Mouse (Mus musculus): ENCODE results near the gene Serpini1. TPM values are rescaled to one million over a fixed set of nuclear protein-coding genes. Genes with fewer than 3 reads are reported as not detected.

Serpini1 gene
- polyA plus RNA-seq, 1 experiment from 2014 or later = 54.5 TPM

Other genes with a start within 250 kb of the Serpini1 start
- not detected in 2 replicates for gene Wdr49, start 75.4 kb upstream of the Serpini1 start, polyA plus RNA-seq (2016; fragmentation: Nextera tagmentation; extraction: Ambion mirVana)
- gene Pdcd10, start 691 bp upstream of the Serpini1 start, polyA plus RNA-seq (2016; fragmentation: Nextera tagmentation; extraction: Ambion mirVana) = 80.0 and 93.3 TPM in 2 replicates
- gene Gm29133, start 190.7 kb downstream of the Serpini1 start, polyA plus RNA-seq (2016; fragmentation: Nextera tagmentation; extraction: Ambion mirVana) = not detected in 2 replicates